Mouse (Mus musculus) thymus, postnatal 4 days (tissue): ENCODE data around the gene Samd8.
A peak's percentile ranks its signal among the peaks of the same experiment; 100 is the strongest.

Source experiments
- DNase-seq: peaks from one replicate; pipeline ENCODE4 v3.0.0; 2021

The Samd8 gene

GRCm38 (mm10) chr14:21750008-21750880 is at the start of gene Samd8:
Gene Samd8, plus strand, starts transcription at chr14:21750531.
- DNase-seq = peak; percentile 88

- DNase-seq = no peak
Measured at GRCm38 (mm10) chr14:21702691-21703090, 47.6 kb upstream of the Samd8 start.

- DNase-seq = no peak
Measured at GRCm38 (mm10) chr14:21703255-21703654, 47.1 kb upstream of the Samd8 start.

GRCm38 (mm10) chr14:21705462-21705861 is 44.9 kb upstream of the Samd8 start:
- DNase-seq = no peak

- no peak for DNase-seq
Measured at GRCm38 (mm10) chr14:21706759-21707571, 43.4 kb upstream of the Samd8 start.

GRCm38 (mm10) chr14:21709545-21709944 is 40.8 kb upstream of the Samd8 start:
- no peak for DNase-seq

- no peak for DNase-seq
Measured at GRCm38 (mm10) chr14:21711231-21711630, 39.1 kb upstream of the Samd8 start.

GRCm38 (mm10) chr14:21714486-21714885 is 35.8 kb upstream of the Samd8 start, which contains the start of gene Dupd1:
Gene Dupd1, minus strand, starts transcription at chr14:21714576.
- DNase-seq = no peak

- DNase-seq = no peak
Measured at GRCm38 (mm10) chr14:21719646-21720383, 30.5 kb upstream of the Samd8 start.

GRCm38 (mm10) chr14:21720430-21721205 is 29.7 kb upstream of the Samd8 start:
- DNase-seq = no peak

- no peak for DNase-seq
Measured at GRCm38 (mm10) chr14:21722021-21722698, 28.2 kb upstream of the Samd8 start.

- no peak for DNase-seq
Measured at GRCm38 (mm10) chr14:21729031-21729732, 21.1 kb upstream of the Samd8 start.

GRCm38 (mm10) chr14:21729936-21730335 is 20.4 kb upstream of the Samd8 start:
- no peak for DNase-seq

- no peak for DNase-seq
Measured at GRCm38 (mm10) chr14:21733131-21733905, 17.0 kb upstream of the Samd8 start.

- no peak for DNase-seq
Measured at GRCm38 (mm10) chr14:21740345-21740744, 10.0 kb upstream of the Samd8 start.

GRCm38 (mm10) chr14:21741314-21741713 is 9.0 kb upstream of the Samd8 start:
- no peak for DNase-seq

- DNase-seq = peak; percentile 84
Measured at GRCm38 (mm10) chr14:21741786-21742185, 8.5 kb upstream of the Samd8 start.

- DNase-seq = no peak
Measured at GRCm38 (mm10) chr14:21742441-21742840, 7.9 kb upstream of the Samd8 start.

GRCm38 (mm10) chr14:21744169-21744568 is 6.2 kb upstream of the Samd8 start:
- DNase-seq = no peak

- no peak for DNase-seq
Measured at GRCm38 (mm10) chr14:21745149-21745548, 5.2 kb upstream of the Samd8 start.
